Mouse (Mus musculus) cortical plate, adult 2 months (tissue): ENCODE results near the gene Prdm11. TPM values are rescaled to one million over a fixed set of nuclear protein-coding genes. Genes with fewer than 3 reads are reported as not detected.

Experiments used
- H3K27ac ChIP-seq: fragments of 200-500 bp; 2 replicates; pipeline ENCODE4 v1.5.1; 2012; ENCODE audit warnings: low read length, control low read depth, inconsistent platforms; ENCODE audit not compliant: insufficient read depth
- H3K4me1 ChIP-seq: fragments of 200-500 bp; 2 replicates; pipeline ENCODE4 v1.6.1; 2011; ENCODE audit warnings: low read length; ENCODE audit not compliant: control insufficient read depth, insufficient read depth
- H3K4me3 ChIP-seq: fragments of 200-500 bp; 2 replicates; pipeline ENCODE4 v1.5.1; 2011; ENCODE audit warnings: mild to moderate bottlenecking, low read length, control low read depth; ENCODE audit not compliant: insufficient read depth
- CTCF ChIP-seq: fragments of 200-500 bp; IDR thresholded peaks from 2 replicates; pipeline ENCODE4 v1.5.1; 2011; ENCODE audit warnings: mild to moderate bottlenecking, control low read depth, low read length; ENCODE audit not compliant: insufficient read depth; ENCODE audit errors: extremely low read depth
- POLR2A ChIP-seq: fragments of 200-500 bp; IDR thresholded peaks from 2 replicates; pipeline ENCODE4 v1.6.1; 2011; ENCODE audit warnings: mild to moderate bottlenecking, low read length, control low read depth; ENCODE audit not compliant: insufficient read depth; ENCODE audit errors: extremely low read depth
- polyA plus RNA-seq: library from polyadenylated mRNA; depleted of rRNA; stranded (reverse); fragments of >200 nt; gene quantifications from 2 replicates; pipeline ENCODE4 v1.2.3, GENCODE M21; 2012

Prdm11 gene
- polyA plus RNA-seq, 1 experiment = 7.5 TPM

DNA sequence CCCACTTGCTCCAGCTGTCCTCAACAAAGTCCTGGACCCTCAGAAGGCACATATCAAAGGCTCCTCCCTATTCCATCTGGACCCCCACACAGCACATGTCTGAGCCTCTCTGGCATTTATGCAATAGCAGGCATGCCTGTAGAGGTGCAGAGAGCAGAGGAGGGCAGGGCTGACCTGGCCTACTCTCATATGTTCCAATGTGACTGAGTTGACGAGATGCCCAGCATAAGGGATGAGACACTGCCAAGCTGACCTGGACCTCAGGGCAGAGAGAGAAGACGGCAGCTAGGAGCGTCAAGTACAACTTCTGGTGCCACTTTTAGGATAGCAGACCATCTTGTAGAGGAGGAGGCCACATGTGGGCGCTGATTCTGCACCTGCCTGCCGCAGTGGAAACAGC, 54.0 kb downstream of the Prdm11 start:
- no peak for TF ChIP-seq CTCF
- TF ChIP-seq POLR2A = no peak
- Histone ChIP-seq H3K4me1 (peaks cover 3% of the 10 kb centered on the region; the same call in 1 of the 2 replicates), H3K4me3 (no peak overlapping the region), H3K27ac (no peak overlapping the region)

- peaks cover 3% of the 10 kb centered on the region; the same call in 1 of the 2 replicates for H3K4me1 ChIP-seq
- no peak overlapping the region for H3K27ac ChIP-seq
- TF ChIP-seq CTCF (no peak), POLR2A (no peak)
- no peak overlapping the region for H3K4me3 ChIP-seq
Measured at GRCm38 (mm10) chr2:92989593-92989992, 56.4 kb downstream of the Prdm11 start.

GRCm38 (mm10) chr2:92987901-92988631, 57.9 kb downstream of the Prdm11 start:
- Histone ChIP-seq H3K4me3 (no peak overlapping the region), H3K27ac (no peak overlapping the region), H3K4me1 (peaks cover 3% of the 10 kb centered on the region; the same call in 1 of the 2 replicates)
- TF ChIP-seq CTCF (peak; percentile 47), POLR2A (no peak)

DNA sequence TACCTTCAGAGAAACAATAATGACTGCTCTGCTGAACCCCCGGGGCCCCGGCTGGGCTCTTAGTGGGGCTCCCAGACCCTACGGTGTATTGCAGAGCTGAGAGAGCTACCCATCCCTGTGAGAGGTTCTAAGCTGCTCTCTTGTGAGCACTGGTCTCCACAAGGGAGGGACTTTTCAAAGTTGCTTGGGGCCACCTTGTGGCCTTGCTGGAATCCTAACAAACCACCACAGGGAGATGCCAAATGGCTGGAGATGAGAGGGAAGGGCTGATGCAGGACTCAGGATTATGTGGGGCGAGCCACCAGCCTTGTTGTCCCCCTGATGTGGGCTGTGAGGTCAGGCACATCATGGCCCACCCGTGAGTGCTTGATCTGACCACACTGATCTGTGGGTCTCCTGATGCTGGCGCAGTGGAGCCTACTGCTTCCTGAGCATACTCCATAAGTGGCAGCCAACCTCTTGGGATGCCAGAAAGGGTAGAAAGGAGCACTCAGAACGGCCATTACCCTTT, 58.8 kb downstream of the Prdm11 start:
- TF ChIP-seq POLR2A (no peak), CTCF (no peak)
- Histone ChIP-seq H3K4me3 (no peak overlapping the region), H3K4me1 (peaks cover 3% of the 10 kb centered on the region; the same call in 1 of the 2 replicates), H3K27ac (no peak overlapping the region)

DNA sequence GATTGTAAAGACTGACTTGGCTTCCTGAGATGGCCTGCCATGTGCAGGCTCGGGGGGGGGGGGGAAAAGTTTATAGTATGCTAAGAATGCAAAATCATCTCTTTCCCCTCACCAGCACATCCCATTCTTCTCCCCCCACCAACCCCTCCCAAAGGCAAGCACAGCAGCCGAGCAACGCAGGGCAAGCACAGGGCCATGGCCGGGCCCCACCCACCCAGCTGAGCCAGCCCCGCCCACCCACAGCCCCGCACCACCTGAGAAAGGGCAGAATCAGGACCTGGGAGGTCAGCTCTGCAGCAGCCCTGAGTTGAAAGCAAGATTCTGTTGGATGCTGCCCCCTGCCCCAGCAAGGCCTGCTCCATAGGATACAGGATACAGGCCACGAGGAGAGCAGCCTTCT, 60.4 kb downstream of the Prdm11 start:
- H3K4me3 ChIP-seq = no peak overlapping the region
- TF ChIP-seq CTCF = no peak
- TF ChIP-seq POLR2A = no peak
- H3K27ac ChIP-seq = no peak overlapping the region
- H3K4me1 ChIP-seq = peaks cover 3% of the 10 kb centered on the region; the same call in 1 of the 2 replicates

DNA sequence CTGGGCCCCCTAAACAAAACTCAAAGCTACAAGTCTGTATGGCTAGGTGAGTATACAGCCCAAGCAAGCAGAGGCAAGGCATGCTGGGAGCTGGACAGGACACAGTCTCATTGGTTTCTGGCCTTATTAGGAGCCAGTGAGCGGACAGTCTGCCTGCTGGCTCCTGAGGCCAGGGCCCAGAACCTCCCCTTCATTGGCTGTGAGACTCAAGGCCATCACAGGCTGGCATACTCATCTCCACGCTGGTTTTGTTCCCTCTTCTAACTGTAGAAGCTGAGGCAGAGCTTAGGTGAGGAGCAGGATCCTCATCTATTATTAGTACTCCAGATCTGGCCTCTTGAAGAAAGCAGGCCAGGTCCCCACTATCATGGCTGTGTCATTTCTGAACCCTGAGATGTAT, 60.8 kb downstream of the Prdm11 start:
- no peak overlapping the region for H3K4me3 ChIP-seq
- no peak for TF ChIP-seq CTCF
- no peak for TF ChIP-seq POLR2A
- H3K4me1 ChIP-seq = peaks cover 3% of the 10 kb centered on the region; the same call in 1 of the 2 replicates
- no peak overlapping the region for H3K27ac ChIP-seq

DNA sequence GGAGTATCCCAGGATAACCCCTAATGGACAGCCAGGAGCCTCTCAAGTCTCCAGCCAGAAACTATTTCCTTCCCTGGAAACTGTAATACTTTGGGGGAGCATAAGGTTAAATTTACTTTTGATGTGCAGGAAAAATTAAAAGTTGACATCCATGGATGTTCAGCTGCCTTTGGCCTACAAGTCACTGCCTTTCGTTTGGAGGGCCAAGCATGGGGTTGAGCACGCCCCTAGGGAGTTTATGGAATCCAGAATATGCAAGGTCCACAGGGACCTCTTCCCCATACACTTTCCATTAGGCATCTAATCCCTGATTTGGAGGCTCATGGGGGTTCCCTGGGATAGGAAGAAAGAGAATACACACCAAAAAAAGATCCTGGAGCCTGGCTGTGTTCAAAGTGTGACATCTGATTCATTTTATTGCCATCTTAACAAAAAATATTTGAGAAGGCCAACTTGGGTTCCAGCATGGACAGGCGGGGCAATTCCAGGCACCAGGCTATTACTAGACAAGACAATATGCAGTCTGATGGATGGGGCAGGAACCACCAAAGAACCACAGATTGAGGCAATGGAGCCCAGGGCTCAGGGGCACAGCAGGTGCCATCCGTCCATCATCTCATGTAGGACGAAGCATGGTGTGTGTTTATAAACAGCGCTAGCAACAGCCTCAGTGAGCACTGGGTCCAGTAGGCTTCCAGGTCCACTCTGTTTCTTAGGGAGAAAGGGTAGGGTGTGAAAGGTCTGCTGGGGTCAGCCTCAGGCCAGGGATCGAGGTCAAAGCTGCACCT, 61.5 kb downstream of the Prdm11 start:
- TF ChIP-seq CTCF = no peak
- TF ChIP-seq POLR2A = no peak
- no peak overlapping the region for H3K27ac ChIP-seq
- peaks cover 3% of the 10 kb centered on the region; the same call in 1 of the 2 replicates for H3K4me1 ChIP-seq
- no peak overlapping the region for H3K4me3 ChIP-seq

- no peak for TF ChIP-seq CTCF
- no peak for TF ChIP-seq POLR2A
- no peak overlapping the region for H3K4me3 ChIP-seq
- H3K27ac ChIP-seq = no peak overlapping the region
- no peaks in the 10 kb centered on the region for H3K4me1 ChIP-seq
Measured at GRCm38 (mm10) chr2:92983273-92983620, 62.7 kb downstream of the Prdm11 start.

- Histone ChIP-seq H3K27ac (no peak overlapping the region), H3K4me3 (no peak overlapping the region), H3K4me1 (no peaks in the 10 kb centered on the region)
- TF ChIP-seq CTCF (no peak), POLR2A (no peak)
Measured at GRCm38 (mm10) chr2:92982591-92983272, 63.2 kb downstream of the Prdm11 start.

DNA sequence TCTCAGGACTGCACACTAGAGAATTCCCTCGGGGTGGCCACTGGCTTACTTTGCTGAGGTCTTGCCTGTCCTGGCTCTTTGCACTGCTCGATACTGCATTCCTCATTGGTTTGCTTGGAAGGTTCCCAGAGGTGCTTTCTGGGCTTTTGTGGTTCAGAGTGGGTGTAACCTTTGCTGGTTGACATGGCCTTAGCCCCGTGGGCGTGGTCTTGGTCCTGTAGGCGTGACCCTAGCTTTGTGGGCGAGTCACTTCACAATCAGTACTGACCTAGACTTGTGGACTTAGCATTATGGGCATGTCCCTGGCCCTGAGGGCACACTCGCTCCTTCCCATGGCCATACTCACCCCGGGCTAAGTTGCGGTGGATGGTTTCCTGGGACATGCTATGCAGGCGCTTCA, 65.8 kb downstream of the Prdm11 start:
- no peak overlapping the region for H3K27ac ChIP-seq
- no peaks in the 10 kb centered on the region for H3K4me1 ChIP-seq
- no peak overlapping the region for H3K4me3 ChIP-seq
- TF ChIP-seq POLR2A (no peak), CTCF (no peak)
